Mouse (Mus musculus) heart, embryonic 14.5 days (tissue): ENCODE data around the gene Nlrp4c. TPM values are rescaled to one million over a fixed set of nuclear protein-coding genes. Genes with fewer than 3 reads are reported as not detected.
"Not testable (repeated sequence)": the region's sequence is repeated elsewhere in the genome, so short reads cannot be mapped to it uniquely, and the experiment has no call there.

Experiments
- ATAC-seq: fragments of 200-750 bp; cut with Nextera tagmentation; 2 replicates; pipeline ENCODE4 v1.8.0; 2017; ENCODE audit warnings: low read depth, moderate TSS enrichment; ENCODE audit not compliant: insufficient number of reproducible peaks, insufficient read depth, low FRiP score
- H3K27ac ChIP-seq, 2 experiments: fragments of 200-500 bp in 1 of 2; fragments of 300-500 bp in 1 of 2; sonication (generic) in 1 of 2; replicated peaks in 1 of 2; 2 replicates each; pipeline ENCODE4 v1.5.1; 2012 to 2014; ENCODE audit warnings: low read depth in 2 of 2, low read length in 2 of 2, control low read depth in 1 of 2, mild to moderate bottlenecking in 1 of 2, mixed read lengths in 1 of 2; ENCODE audit not compliant: control insufficient read depth in 1 of 2, insufficient read depth in 1 of 2
- H3K27me3 ChIP-seq: fragments of 300-500 bp; sonication (generic); 2 replicates; pipeline ENCODE4 v1.6.1; 2014; ENCODE audit warnings: mild to moderate bottlenecking, low read length, control low read depth; ENCODE audit not compliant: control insufficient read depth, insufficient read depth
- H3K36me3 ChIP-seq: fragments of 300-500 bp; sonication (generic); 2 replicates; pipeline ENCODE4 v1.6.1; 2014; ENCODE audit warnings: mild to moderate bottlenecking, control low read depth, low read length, mixed read lengths; ENCODE audit not compliant: control insufficient read depth, insufficient read depth
- H3K4me1 ChIP-seq, 2 experiments: fragments of 200-500 bp in 1 of 2; fragments of 300-500 bp in 1 of 2; sonication (generic) in 1 of 2; 2 replicates each; pipeline ENCODE4 v1.6.1; 2012 to 2014; ENCODE audit warnings: low read length in 2 of 2, control low read depth in 1 of 2, mixed read lengths in 1 of 2; ENCODE audit not compliant: control insufficient read depth in 2 of 2, insufficient read depth in 2 of 2
- H3K4me2 ChIP-seq: fragments of 300-500 bp; sonication (generic); 2 replicates; pipeline ENCODE4 v1.6.1; 2014; ENCODE audit warnings: mild to moderate bottlenecking, low read length
- H3K4me3 ChIP-seq, 2 experiments: fragments of 200-500 bp in 1 of 2; fragments of 300-500 bp in 1 of 2; sonication (generic) in 1 of 2; 2 replicates each; pipeline ENCODE4 v1.5.1; 2012 to 2014; ENCODE audit warnings: low read length in 2 of 2, mild to moderate bottlenecking in 2 of 2, control low read depth in 1 of 2, low read depth in 1 of 2, moderate library complexity in 1 of 2; ENCODE audit not compliant: control insufficient read depth in 1 of 2, insufficient read depth in 1 of 2
- H3K9ac ChIP-seq: fragments of 300-500 bp; sonication (generic); 2 replicates; pipeline ENCODE4 v1.6.1; 2014; ENCODE audit warnings: mild to moderate bottlenecking, low read length
- H3K9me3 ChIP-seq: fragments of 300-500 bp; sonication (generic); 2 replicates; pipeline ENCODE4 v1.6.1; 2016; ENCODE audit warnings: low read length, control low read depth; ENCODE audit not compliant: control insufficient read depth
- WGBS: fragments of 180-500 bp; shearing (Covaris S2); extraction: QIAGEN DNeasy Blood & Tissue Kit; methylation state at CpG from one replicate; pipeline ENCODE4 v1.1.7; 2014; 5-methylcytosine and 5-hydroxymethylcytosine counted together
- polyA plus RNA-seq: library from polyadenylated mRNA; unstranded; fragments of >200 nt; fragmentation: Nextera tagmentation; extraction: Ambion mirVana; gene quantifications from 2 replicates; pipeline ENCODE4 v1.2.1, GENCODE M21; 2014

The Nlrp4c gene
- not detected in 2 replicates for polyA plus RNA-seq

- ATAC-seq, result no peak
- Histone ChIP-seq H3K4me3 (no peak within 1 kb of the TSS), H3K4me1 (no peaks in the 10 kb centered on the region), H3K9me3 (peaks cover 5% of the 10 kb centered on the region), H3K9ac (no peak within 1 kb of the TSS), H3K27ac (no peak within 1 kb of the TSS), H3K27me3 (no peaks in the 10 kb centered on the region), H3K36me3 (no peaks in the 10 kb centered on the region), H3K4me2 (no peak within 1 kb of the TSS)
- 87% methylated on average over 11 of the region's 11 CpGs for WGBS
These were observed at the start of gene Nlrp4c for GRCm38 (mm10) chr7:6044861-6045260. Gene Nlrp4c (plus strand): TSS chr7:6045161.

DNA sequence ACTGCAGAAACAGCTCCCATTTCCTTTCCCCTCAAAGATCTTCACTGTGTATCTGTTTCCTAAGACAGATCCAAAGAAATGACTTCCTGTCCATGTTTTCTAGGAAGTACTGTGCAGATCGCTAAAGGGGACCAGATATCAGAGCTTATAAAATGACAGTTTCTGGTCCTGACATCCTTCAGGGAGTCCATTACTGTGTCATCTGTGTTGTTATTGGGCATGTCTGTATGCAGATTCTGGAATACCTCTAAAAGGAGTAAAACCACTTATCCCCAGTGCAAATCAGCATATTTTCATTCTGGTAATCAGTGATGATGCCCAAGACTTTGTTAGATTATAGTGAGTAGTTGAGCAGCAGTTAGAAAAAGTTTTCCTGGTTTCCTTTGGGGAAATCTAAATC is 34.1 kb upstream of the Nlrp4c start, which contains the start of gene Vmn1r65:
Vmn1r65 (minus strand) TSS at position 101 of the 400 bp plus-strand sequence.
- no peaks in the 10 kb centered on the region for H3K4me1 ChIP-seq
- ATAC-seq, result no peak
- no peaks in the 10 kb centered on the region for H3K27me3 ChIP-seq
- 77% methylated on average over 1 of the region's 1 CpGs for WGBS
- H3K4me2 ChIP-seq, result no peak within 1 kb of the TSS
- no peak within 1 kb of the TSS for H3K27ac ChIP-seq
- H3K9me3 ChIP-seq, result peaks cover 17% of the 10 kb centered on the region; the same call in 1 of the 2 replicates
- H3K36me3 ChIP-seq, result no peaks in the 10 kb centered on the region
- no peak within 1 kb of the TSS for H3K9ac ChIP-seq
- H3K4me3 ChIP-seq, result no peak within 1 kb of the TSS

DNA sequence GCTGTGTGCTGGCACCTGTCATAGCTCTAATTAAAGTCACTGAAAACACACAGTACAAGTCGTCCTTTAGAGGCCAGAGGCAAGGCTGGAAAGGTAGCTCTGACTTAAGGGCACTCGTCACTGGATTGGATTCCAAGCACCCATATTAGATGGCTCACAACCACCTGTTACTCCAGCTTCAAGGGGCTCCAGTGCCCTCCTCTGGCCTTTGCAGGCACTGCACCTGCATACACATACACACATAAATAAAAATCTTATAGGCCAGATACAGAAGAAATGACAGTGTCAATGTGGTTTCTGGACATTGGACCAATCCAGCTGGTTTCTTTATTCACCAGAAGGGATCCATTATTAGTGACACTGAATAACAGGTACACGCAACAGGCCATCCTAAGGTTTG is 74.5 kb downstream of the Nlrp4c start:
- WGBS, result 74% methylated on average over 3 of the region's 3 CpGs
- Histone ChIP-seq H3K4me2 (no peak overlapping the region), H3K36me3 (no peaks in the 10 kb centered on the region), H3K4me1 (no peaks in the 10 kb centered on the region), H3K4me3 (no peak overlapping the region), H3K27me3 (no peaks in the 10 kb centered on the region), H3K9ac (no peak overlapping the region), H3K27ac (no peak overlapping the region), H3K9me3 (no peaks in the 10 kb centered on the region)
- no peak for ATAC-seq

GRCm38 (mm10) chr7:6120104-6120503 is 75.1 kb downstream of the Nlrp4c start:
- not testable (repeated sequence) for H3K36me3 ChIP-seq, ATAC-seq, H3K9me3 ChIP-seq, H3K27ac ChIP-seq, H3K4me1 ChIP-seq, H3K4me2 ChIP-seq, H3K4me3 ChIP-seq, H3K9ac ChIP-seq, H3K27me3 ChIP-seq
- 70% methylated on average over 2 of the region's 2 CpGs for WGBS

GRCm38 (mm10) chr7:6121128-6121527 is 76.2 kb downstream of the Nlrp4c start:
- not testable (repeated sequence) for H3K27ac ChIP-seq, H3K4me2 ChIP-seq, H3K9ac ChIP-seq, H3K27me3 ChIP-seq, H3K4me3 ChIP-seq, H3K4me1 ChIP-seq, ATAC-seq, H3K36me3 ChIP-seq, H3K9me3 ChIP-seq
- WGBS, result 52% methylated on average over 1 of the region's 1 CpGs

- H3K4me3 ChIP-seq, result no peak overlapping the region
- no peaks in the 10 kb centered on the region for H3K27me3 ChIP-seq
- peaks cover 0 to 4% of the 10 kb centered on the region in 2 experiments; a peak in 2 of 4 replicates for H3K4me1 ChIP-seq
- H3K36me3 ChIP-seq, result peaks cover 10% of the 10 kb centered on the region
- H3K4me2 ChIP-seq, result no peak overlapping the region
- H3K9ac ChIP-seq, result no peak overlapping the region
- no peak overlapping the region for H3K27ac ChIP-seq
- no peak for ATAC-seq
- H3K9me3 ChIP-seq, result peaks cover 5% of the 10 kb centered on the region; the same call in 1 of the 2 replicates
- WGBS, result 33% methylated on average over 7 of the region's 7 CpGs
These were observed 81.9 kb downstream of the Nlrp4c start for GRCm38 (mm10) chr7:6126690-6127448.

DNA sequence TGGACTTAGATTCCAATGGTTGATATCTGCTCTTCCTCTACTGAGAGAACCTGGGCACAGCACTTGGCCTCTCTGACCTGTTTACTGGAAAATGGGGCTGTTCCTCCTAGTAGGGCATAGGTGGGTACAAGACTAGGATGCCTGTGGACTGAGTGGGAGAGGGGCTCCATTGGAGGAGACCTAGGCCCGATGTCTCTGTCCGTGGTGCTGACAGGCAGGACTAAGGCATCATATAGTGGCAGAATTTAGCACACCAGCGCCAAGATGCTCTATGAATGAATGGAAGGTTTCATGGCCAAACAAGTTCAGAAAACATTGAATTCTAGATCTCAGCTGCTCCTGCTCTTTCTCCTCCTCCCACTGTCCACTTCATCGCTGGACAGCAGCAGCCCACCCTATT is 85.4 kb downstream of the Nlrp4c start:
- Histone ChIP-seq H3K4me2 (no peak overlapping the region), H3K9ac (no peak overlapping the region), H3K9me3 (peaks cover 19% of the 10 kb centered on the region; the same call in 1 of the 2 replicates), H3K36me3 (peaks cover 39% of the 10 kb centered on the region), H3K27ac (no peak overlapping the region), H3K4me3 (no peak overlapping the region), H3K4me1 (peaks cover 0 to 4% of the 10 kb centered on the region in 2 experiments; a peak in 2 of 4 replicates), H3K27me3 (no peaks in the 10 kb centered on the region)
- WGBS, result 45% methylated on average over 4 of the region's 4 CpGs
- no peak for ATAC-seq
